Mouse (Mus musculus): ENCODE results near the gene Tmem141. TPM values are rescaled to one million over a fixed set of nuclear protein-coding genes. Genes with fewer than 3 reads are reported as not detected.

Gene Tmem141
- polyA plus RNA-seq, 1 experiment = 0.94 TPM

GRCm38 (mm10) chr2:25616398-25616797 is 5.4 kb downstream of the Tmem141 start:
- peaks cover 94% of the 10 kb centered on the region for H3K27me3 ChIP-seq (replicated peaks)
- peaks cover 24% of the 10 kb centered on the region for H3K4me1 ChIP-seq
- TF ChIP-seq GATA1 (IDR thresholded peaks at IDR 0.05; ENCODE audit: borderline replicate concordance, low read length) (no peak), FLI1 (IDR thresholded peaks at IDR 0.05; ENCODE audit: low read length) (no peak)
- no peaks in the 10 kb centered on the region for H3K9me3 ChIP-seq
- no peaks in the 10 kb centered on the region for H3K36me3 ChIP-seq (replicated peaks; ENCODE audit: low read length)
- no peak overlapping the region for H3K4me3 ChIP-seq (replicated peaks)

DNA sequence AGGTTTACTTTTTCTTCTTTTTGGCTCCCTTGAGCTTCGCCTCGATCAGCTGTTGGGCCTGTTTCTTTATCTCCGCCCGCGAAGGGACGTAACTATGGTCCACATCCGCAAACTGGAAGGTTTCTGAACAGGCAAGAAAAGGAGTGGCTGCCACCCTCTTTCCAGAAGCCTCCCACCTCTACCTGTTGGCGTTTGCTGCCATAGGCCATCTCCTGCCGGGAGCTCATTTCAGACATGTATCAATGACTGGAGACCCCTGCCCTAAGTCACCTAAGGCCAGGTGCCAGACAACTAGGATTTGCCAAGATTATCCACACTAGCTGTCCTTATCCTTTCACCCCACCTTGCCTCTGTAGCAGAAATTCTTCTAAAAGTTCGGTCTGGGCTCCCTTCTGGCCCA is 13.1 kb downstream of the Tmem141 start:
- Histone ChIP-seq H3K4me3 (replicated peaks) (peak overlapping the region; percentile 98), H3K27me3 (replicated peaks) (peaks cover 36% of the 10 kb centered on the region), H3K9me3 (no peaks in the 10 kb centered on the region), H3K36me3 (replicated peaks; ENCODE audit: low read length) (peaks cover 6% of the 10 kb centered on the region), H3K4me1 (peaks cover 34% of the 10 kb centered on the region)
- TF ChIP-seq FLI1 (IDR thresholded peaks at IDR 0.05; ENCODE audit: low read length) (no peak), GATA1 (IDR thresholded peaks at IDR 0.05; ENCODE audit: borderline replicate concordance, low read length) (no peak)

DNA sequence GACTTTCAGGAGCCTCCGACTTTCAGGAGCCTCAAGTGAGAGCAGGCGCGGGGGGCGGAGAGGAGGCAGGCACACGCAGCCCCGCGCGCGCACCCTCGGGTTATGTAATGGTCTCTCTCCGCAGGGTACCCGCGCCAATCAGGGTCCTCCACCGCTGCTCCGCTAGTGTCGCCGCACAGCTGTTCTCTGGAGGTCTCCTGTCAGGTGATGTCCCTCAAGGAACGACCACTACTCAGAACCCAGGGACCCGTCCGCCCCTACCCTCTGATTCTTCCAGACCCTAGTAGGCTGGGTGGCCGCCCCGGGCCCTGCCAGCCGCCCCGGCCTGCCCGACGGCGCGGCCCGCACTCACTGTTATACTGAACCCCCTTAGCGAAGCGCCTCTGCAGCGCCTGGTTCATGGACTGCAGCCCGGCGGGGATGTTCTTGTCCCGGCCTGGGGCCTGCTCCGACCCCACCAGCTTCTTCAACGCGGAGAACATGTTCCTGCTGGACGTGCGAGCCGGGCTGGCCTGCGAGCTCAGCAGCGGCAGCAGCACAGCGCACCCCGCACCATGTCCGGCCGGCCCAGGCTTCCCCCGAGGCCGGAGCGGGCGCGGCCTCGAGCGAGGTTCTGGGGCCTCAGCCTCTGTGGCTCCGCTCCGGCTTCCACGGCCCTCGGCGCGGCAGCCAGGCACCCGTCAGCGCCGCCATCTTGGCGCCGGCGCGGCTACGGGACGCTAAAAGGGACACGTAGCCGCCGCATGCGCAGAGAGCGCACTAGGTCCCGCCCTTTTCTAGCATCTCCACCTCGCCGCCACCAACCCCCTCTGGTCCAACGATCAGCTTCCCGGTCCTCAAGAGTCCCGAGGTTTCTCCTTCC is 13.8 kb downstream of the Tmem141 start, which contains the start of gene Rabl6:
Rabl6 (minus strand) TSS at position 761 of the 862 bp plus-strand sequence.
- Histone ChIP-seq H3K36me3 (replicated peaks; ENCODE audit: low read length) (peaks cover 13% of the 10 kb centered on the region), H3K9me3 (no peaks in the 10 kb centered on the region), H3K4me1 (peaks cover 29% of the 10 kb centered on the region), H3K4me3 (replicated peaks) (peak within 1 kb of the TSS; percentile 98), H3K27me3 (replicated peaks) (peaks cover 29% of the 10 kb centered on the region)
- TF ChIP-seq FLI1 (IDR thresholded peaks at IDR 0.05; ENCODE audit: low read length) (no peak), GATA1 (IDR thresholded peaks at IDR 0.05; ENCODE audit: borderline replicate concordance, low read length) (no peak)

DNA sequence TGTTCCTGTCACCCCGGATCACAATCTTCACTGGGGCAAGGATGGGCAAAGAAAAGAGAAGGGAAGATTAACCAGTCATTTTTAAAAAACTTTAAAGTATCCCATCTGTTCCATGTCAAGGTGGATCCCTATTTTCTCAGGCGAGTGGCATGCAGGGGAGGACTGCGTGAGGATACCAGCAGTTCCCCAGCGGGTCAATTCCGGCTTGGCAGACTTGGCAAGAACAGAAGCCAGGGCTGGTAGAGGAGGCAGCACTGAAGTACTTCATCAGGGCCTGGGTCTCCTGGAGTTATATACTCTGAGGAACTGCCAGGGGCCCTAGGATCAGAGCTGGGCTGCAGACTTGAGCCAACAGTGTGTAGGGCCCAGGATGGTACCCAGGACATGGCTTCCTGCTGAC is 19.3 kb downstream of the Tmem141 start:
- H3K4me3 ChIP-seq (replicated peaks) = no peak overlapping the region
- H3K27me3 ChIP-seq (replicated peaks) = no peaks in the 10 kb centered on the region
- H3K9me3 ChIP-seq = no peaks in the 10 kb centered on the region
- H3K4me1 ChIP-seq = peaks cover 35% of the 10 kb centered on the region
- H3K36me3 ChIP-seq (replicated peaks; ENCODE audit: low read length) = peaks cover 68% of the 10 kb centered on the region
- TF ChIP-seq FLI1 (IDR thresholded peaks at IDR 0.05; ENCODE audit: low read length) = no peak
- no peak for TF ChIP-seq GATA1 (IDR thresholded peaks at IDR 0.05; ENCODE audit: borderline replicate concordance, low read length)

- no peaks in the 10 kb centered on the region for H3K9me3 ChIP-seq
- no peak for TF ChIP-seq GATA1 (IDR thresholded peaks at IDR 0.05; ENCODE audit: borderline replicate concordance, low read length)
- TF ChIP-seq FLI1 (IDR thresholded peaks at IDR 0.05; ENCODE audit: low read length) = no peak
- H3K4me3 ChIP-seq (replicated peaks) = no peak overlapping the region
- H3K27me3 ChIP-seq (replicated peaks) = no peaks in the 10 kb centered on the region
- peaks cover 93% of the 10 kb centered on the region for H3K36me3 ChIP-seq (replicated peaks; ENCODE audit: low read length)
- H3K4me1 ChIP-seq = peaks cover 19% of the 10 kb centered on the region
Measured at GRCm38 (mm10) chr2:25600037-25600436, 21.8 kb downstream of the Tmem141 start.

GRCm38 (mm10) chr2:25598749-25599148 is 23.1 kb downstream of the Tmem141 start:
- H3K4me3 ChIP-seq (replicated peaks) = no peak overlapping the region
- TF ChIP-seq FLI1 (IDR thresholded peaks at IDR 0.05; ENCODE audit: low read length) = no peak
- TF ChIP-seq GATA1 (IDR thresholded peaks at IDR 0.05; ENCODE audit: borderline replicate concordance, low read length) = no peak
- H3K9me3 ChIP-seq = no peaks in the 10 kb centered on the region
- peaks cover 19% of the 10 kb centered on the region for H3K4me1 ChIP-seq
- no peaks in the 10 kb centered on the region for H3K27me3 ChIP-seq (replicated peaks)
- H3K36me3 ChIP-seq (replicated peaks; ENCODE audit: low read length) = peaks cover 95% of the 10 kb centered on the region

DNA sequence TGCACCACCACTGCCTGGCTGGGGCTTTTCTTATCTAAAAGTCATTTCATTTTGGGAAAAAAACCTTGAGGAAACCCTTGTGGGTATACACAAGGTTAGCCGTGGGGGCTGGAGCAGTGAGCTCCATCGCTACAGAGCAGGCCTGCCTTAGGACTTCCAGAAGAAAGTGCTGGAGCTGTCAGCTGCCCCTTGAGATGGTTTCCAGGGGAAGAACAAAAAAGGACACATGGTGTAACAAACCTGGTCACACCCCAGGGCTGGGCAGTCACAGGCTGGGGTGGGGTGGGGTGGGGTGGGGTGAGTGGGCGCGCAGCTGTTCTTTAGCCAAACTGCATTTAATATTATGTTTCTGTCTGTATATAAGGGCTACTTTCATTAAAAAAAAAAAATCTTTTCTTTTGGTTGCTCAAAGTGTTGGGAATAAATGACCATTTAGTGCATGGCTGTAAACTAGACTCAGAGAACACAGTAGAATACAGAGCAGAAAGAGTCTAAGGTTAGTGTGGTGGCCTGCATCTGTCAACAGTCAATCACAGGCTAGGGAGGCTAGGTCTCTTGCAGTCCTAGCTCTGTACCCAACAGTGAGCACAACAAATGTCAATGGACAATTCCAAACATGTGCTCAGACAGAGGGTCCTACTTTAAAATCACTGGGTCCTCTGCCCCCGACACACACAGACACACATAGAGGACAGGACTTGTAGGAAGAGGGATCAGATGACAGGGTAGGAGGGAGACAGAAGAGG is 24.9 kb downstream of the Tmem141 start:
- Histone ChIP-seq H3K4me1 (peaks cover 21% of the 10 kb centered on the region), H3K4me3 (replicated peaks) (no peak overlapping the region), H3K27me3 (replicated peaks) (no peaks in the 10 kb centered on the region), H3K9me3 (no peaks in the 10 kb centered on the region), H3K36me3 (replicated peaks; ENCODE audit: low read length) (peaks cover 95% of the 10 kb centered on the region)
- TF ChIP-seq FLI1 (IDR thresholded peaks at IDR 0.05; ENCODE audit: low read length) (no peak), GATA1 (IDR thresholded peaks at IDR 0.05; ENCODE audit: borderline replicate concordance, low read length) (no peak)

DNA sequence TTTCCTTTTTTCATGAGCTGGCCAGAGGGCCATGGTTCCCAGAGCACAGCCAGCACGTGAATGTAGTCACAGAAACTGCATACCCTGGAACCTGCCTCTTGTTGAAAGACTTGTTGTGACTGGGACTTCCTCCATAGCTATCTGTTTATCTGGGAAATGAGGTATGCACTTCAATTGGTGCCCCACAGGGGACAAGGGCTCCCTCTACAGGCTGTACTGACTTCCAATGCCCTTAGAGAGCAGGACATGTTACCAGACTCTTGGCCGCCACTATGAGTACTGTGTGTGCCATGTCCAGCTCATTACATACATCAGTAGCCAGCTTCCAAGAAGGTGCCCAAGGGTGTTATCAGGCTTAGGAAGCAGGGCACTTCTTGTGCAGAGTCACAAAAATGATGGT is 29.9 kb downstream of the Tmem141 start:
- H3K27me3 ChIP-seq (replicated peaks) = no peaks in the 10 kb centered on the region
- H3K4me1 ChIP-seq = peaks cover 13% of the 10 kb centered on the region
- H3K36me3 ChIP-seq (replicated peaks; ENCODE audit: low read length) = peaks cover 93% of the 10 kb centered on the region
- H3K4me3 ChIP-seq (replicated peaks) = no peak overlapping the region
- TF ChIP-seq FLI1 (IDR thresholded peaks at IDR 0.05; ENCODE audit: low read length) (no peak), GATA1 (IDR thresholded peaks at IDR 0.05; ENCODE audit: borderline replicate concordance, low read length) (no peak)
- no peaks in the 10 kb centered on the region for H3K9me3 ChIP-seq

- peaks cover 13% of the 10 kb centered on the region for H3K4me1 ChIP-seq
- TF ChIP-seq FLI1 (IDR thresholded peaks at IDR 0.05; ENCODE audit: low read length) (no peak), GATA1 (IDR thresholded peaks at IDR 0.05; ENCODE audit: borderline replicate concordance, low read length) (no peak)
- no peaks in the 10 kb centered on the region for H3K9me3 ChIP-seq
- H3K36me3 ChIP-seq (replicated peaks; ENCODE audit: low read length) = peaks cover 97% of the 10 kb centered on the region
- peak overlapping the region; percentile 35 for H3K4me3 ChIP-seq (replicated peaks)
- H3K27me3 ChIP-seq (replicated peaks) = no peaks in the 10 kb centered on the region
Measured at GRCm38 (mm10) chr2:25588227-25588907, 33.4 kb downstream of the Tmem141 start.
